In genomic region chr15:80190075-80190474, GRCm38 (mm10) we compare ENCODE assay signal across 19 mouse cellular contexts. TPM values are rescaled to one million over a fixed set of nuclear protein-coding genes. Genes with fewer than 3 reads are reported as not detected.
DNase-seq lines count a peak whose midpoint lies in the region; ATAC-seq and TF ChIP-seq lines count a peak whose summit lies in the region.
"Had no signal": no experiment of that assay in that cellular context is flagged by ENCODE, and none has a peak within 500 bp of the region (broad histone marks: within the 10 kb centered on the region; RNA-seq: fewer than 3 reads in every experiment).

No protein-coding gene starts in this region.

- peak; percentile 61; the same call in 1 of the 2 replicates for TF ChIP-seq POLR2A in small intestine, adult 2 months (IDR thresholded peaks at IDR 0.05; ENCODE audit: low read depth, low read length)

- 0 out of 2 replicates have a peak, but pooled peaks have one; percentile 35 for ATAC-seq in lung, embryonic 14.5 days (ENCODE audit: insufficient read depth)
- 0 out of 2 replicates have a peak, but pooled peaks have one; percentile 20 for ATAC-seq in embryonic facial prominence, embryonic 15.5 days (ENCODE audit: insufficient number of reproducible peaks, low FRiP score, low TSS enrichment, low read depth)
- ATAC-seq: activated CD4-positive, CD25-positive, alpha-beta regulatory T cell, adult 4 months; CD4-positive, CD25-positive, alpha-beta regulatory T cell, adult 4 months; midbrain, embryonic 13.5 days had no signal

- 68% methylated on average over 4 of the region's 4 CpGs for WGBS in lung, embryonic 14.5 days
- 80% methylated on average over 4 of the region's 4 CpGs for WGBS in embryonic facial prominence, embryonic 15.5 days
- WGBS in small intestine, adult 2 months: 35% methylated on average over 4 of the region's 4 CpGs

- no peaks in the 10 kb centered on the region for H3K27me3 ChIP-seq in lung, embryonic 14.5 days (ENCODE audit: insufficient read depth, low read length)
- H3K27me3 ChIP-seq in embryonic facial prominence, embryonic 15.5 days: no peaks in the 10 kb centered on the region
- H3K27me3 ChIP-seq in small intestine, adult 2 months (ENCODE audit: control insufficient read depth, insufficient read depth, low read length): no peaks in the 10 kb centered on the region
- H3K27me3 ChIP-seq: hindbrain, embryonic 12.5 days; midbrain, embryonic 13.5 days had no signal

- H3K9me3 ChIP-seq in lung, embryonic 14.5 days (ENCODE audit: low read depth, low read length): no peaks in the 10 kb centered on the region
- no peaks in the 10 kb centered on the region for H3K9me3 ChIP-seq in embryonic facial prominence, embryonic 15.5 days (replicated peaks)
- H3K9me3 ChIP-seq: hindbrain, embryonic 12.5 days; midbrain, embryonic 13.5 days had no signal

- no peak overlapping the region for H3K4me2 ChIP-seq in lung, embryonic 14.5 days
- no peak overlapping the region for H3K4me2 ChIP-seq in embryonic facial prominence, embryonic 15.5 days (replicated peaks)
- H3K4me2 ChIP-seq: hindbrain, embryonic 12.5 days; midbrain, embryonic 13.5 days had no signal

- DNase-seq in lung, embryonic 14.5 days: no peak
- DNase-seq in lung, postnatal 4 days: no peak
- DNase-seq in kidney, adult 9 months: peak; percentile 88
- no peak for DNase-seq in adipocyte (ENCODE audit: low spot score)
- no peak for DNase-seq in retina, postnatal 1 day
- DNase-seq: cerebellum, adult 8-10 months; liver; lung, postnatal 36 days had no signal

- H3K9ac ChIP-seq in lung, embryonic 14.5 days: no peak overlapping the region
- H3K9ac ChIP-seq in embryonic facial prominence, embryonic 15.5 days: no peak overlapping the region
- H3K9ac ChIP-seq: hindbrain, embryonic 12.5 days; midbrain, embryonic 13.5 days had no signal

- H3K27ac ChIP-seq in lung, embryonic 14.5 days (ENCODE audit: low read depth): no peak overlapping the region
- no peak overlapping the region for H3K27ac ChIP-seq in embryonic facial prominence, embryonic 15.5 days (replicated peaks)
- H3K27ac ChIP-seq in small intestine, adult 2 months (ENCODE audit: insufficient read depth, low read depth, low read length): peak overlapping the region; percentile 99
- H3K27ac ChIP-seq: hindbrain, embryonic 12.5 days; midbrain, embryonic 13.5 days had no signal

- no peak overlapping the region for H3K4me3 ChIP-seq in lung, embryonic 14.5 days (ENCODE audit: low read depth, low read length)
- no peak overlapping the region for H3K4me3 ChIP-seq in embryonic facial prominence, embryonic 15.5 days (replicated peaks)
- H3K4me3 ChIP-seq in small intestine, adult 2 months (ENCODE audit: low read depth, low read length): peak overlapping the region; percentile 44
- H3K4me3 ChIP-seq: hindbrain, embryonic 12.5 days; midbrain, embryonic 13.5 days had no signal

- TF ChIP-seq CTCF in lung, embryonic 14.5 days (IDR thresholded peaks at IDR 0.05; ENCODE audit: low read depth): no peak
- TF ChIP-seq CTCF in small intestine, adult 2 months (IDR thresholded peaks at IDR 0.05; ENCODE audit: extremely low read depth, insufficient read length, insufficient replicate concordance, low read depth, low read length): no peak

- H3K36me3 ChIP-seq in lung, embryonic 14.5 days (ENCODE audit: insufficient read depth): no peaks in the 10 kb centered on the region
- no peaks in the 10 kb centered on the region for H3K36me3 ChIP-seq in embryonic facial prominence, embryonic 15.5 days
- H3K36me3 ChIP-seq in small intestine, adult 2 months (ENCODE audit: control insufficient read depth, insufficient read depth, low read length): no peaks in the 10 kb centered on the region; the same call in 1 of the 2 replicates
- H3K36me3 ChIP-seq: hindbrain, embryonic 12.5 days; midbrain, embryonic 13.5 days had no signal

- no peaks in the 10 kb centered on the region; the same call in 1 of the 2 replicates for H3K4me1 ChIP-seq in lung, embryonic 14.5 days (ENCODE audit: insufficient read depth)
- 0 out of 2 replicates have a peak, but pooled peaks cover 4% of the 10 kb centered on the region for H3K4me1 ChIP-seq in embryonic facial prominence, embryonic 15.5 days
- peaks cover 47% of the 10 kb centered on the region for H3K4me1 ChIP-seq in small intestine, adult 2 months (ENCODE audit: control insufficient read depth, insufficient read depth, insufficient read length, low read length)

RNA-seq across cellular contexts. Expression of gene Mgat3, which starts 16.6 kb away (rescaled TPM):
- 6.1 and 7.7 TPM in 2 replicates for polyA plus RNA-seq in lung, embryonic 14.5 days (2014; fragmentation: Nextera tagmentation; extraction: Ambion mirVana)
- 4.6 and 5.5 TPM in 2 replicates for polyA plus RNA-seq in embryonic facial prominence, embryonic 15.5 days (2015; fragmentation: Nextera tagmentation; extraction: Ambion mirVana)
- polyA plus RNA-seq in small intestine, adult 2 months (2012; rRNA removed): 28.4 and 62.6 TPM in 2 replicates

RNA-seq across cellular contexts. Expression of gene Mief1, which starts 43.7 kb away (rescaled TPM):
- polyA plus RNA-seq in lung, embryonic 14.5 days (2014; fragmentation: Nextera tagmentation; extraction: Ambion mirVana): 31.7 and 32.9 TPM in 2 replicates
- polyA plus RNA-seq in embryonic facial prominence, embryonic 15.5 days (2015; fragmentation: Nextera tagmentation; extraction: Ambion mirVana): 26.4 and 27.8 TPM in 2 replicates
- 9.4 and 16.7 TPM in 2 replicates for polyA plus RNA-seq in small intestine, adult 2 months (2012; rRNA removed)

RNA-seq across cellular contexts. Expression of gene AC140267.1, which starts 45.6 kb away (rescaled TPM):
- polyA plus RNA-seq in lung, embryonic 14.5 days (2014; fragmentation: Nextera tagmentation; extraction: Ambion mirVana): not detected in 2 replicates
- not detected in 2 replicates for polyA plus RNA-seq in embryonic facial prominence, embryonic 15.5 days (2015; fragmentation: Nextera tagmentation; extraction: Ambion mirVana)
- not detected in 2 replicates for polyA plus RNA-seq in small intestine, adult 2 months (2012; rRNA removed)
- polyA plus RNA-seq: activated CD4-positive, CD25-positive, alpha-beta regulatory T cell, adult 4 months; brain, embryonic 14.5 days; gonadal fat pad, adult 2 months; heart, embryonic 14.5 days; hindbrain, embryonic 12.5 days; midbrain, embryonic 13.5 days; neural tube, embryonic 11.5 days; thymus, postnatal 0 days had no signal

RNA-seq across cellular contexts. Expression of gene Tab1, which starts 57.1 kb away (rescaled TPM):
- 32.5 and 34.2 TPM in 2 replicates for polyA plus RNA-seq in lung, embryonic 14.5 days (2014; fragmentation: Nextera tagmentation; extraction: Ambion mirVana)
- polyA plus RNA-seq in embryonic facial prominence, embryonic 15.5 days (2015; fragmentation: Nextera tagmentation; extraction: Ambion mirVana): 38.2 and 38.7 TPM in 2 replicates
- 14.7 and 28.6 TPM in 2 replicates for polyA plus RNA-seq in small intestine, adult 2 months (2012; rRNA removed)
